Mouse (Mus musculus): Measurements from ENCODE around the gene Peak1. TPM values are rescaled to one million over a fixed set of nuclear protein-coding genes. Genes with fewer than 3 reads are reported as not detected.

The Peak1 gene
- polyA plus RNA-seq, 1 experiment from 2014 or later: 9.7 TPM

DNA sequence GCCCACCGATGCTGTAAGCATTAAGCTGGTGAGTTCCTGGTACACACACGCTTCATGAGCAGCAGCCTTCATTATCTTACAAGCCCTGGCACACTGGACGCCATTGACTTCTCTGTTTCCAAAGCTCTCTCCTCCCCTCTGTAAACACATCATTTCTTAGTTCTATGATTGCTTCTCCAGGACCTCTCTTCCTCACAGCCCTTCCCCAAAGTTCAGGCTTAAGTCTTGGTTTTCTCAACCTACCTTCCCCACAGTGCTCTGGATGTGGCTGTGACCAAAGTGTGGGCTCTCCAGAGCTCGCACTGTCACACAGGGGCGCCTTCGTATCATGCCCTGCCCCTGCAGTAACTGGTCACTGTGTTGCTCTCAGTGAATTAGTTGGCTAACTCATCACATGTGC is 252.5 kb downstream of the Peak1 start, which contains the start of gene Tspan3:
Tspan3 (minus strand) TSS at position 101 of the 400 bp plus-strand sequence.
- Histone ChIP-seq H3K27ac (peak within 1 kb of the TSS; percentile 67), H3K36me3 (no peaks in the 10 kb centered on the region), H3K9ac (no peak within 1 kb of the TSS), H3K9me3 (no peaks in the 10 kb centered on the region), H3K4me3 (no peak within 1 kb of the TSS), H3K27me3 (no peaks in the 10 kb centered on the region), H3K4me2 (replicated peaks) (peak within 1 kb of the TSS; percentile 5; the same call in 1 of the 2 replicates), H3K4me1 (peaks cover 37% of the 10 kb centered on the region)
- WGBS: 84% methylated on average over 6 of the region's 6 CpGs
- no peak for ATAC-seq (ENCODE audit: low FRiP score, low read depth)

DNA sequence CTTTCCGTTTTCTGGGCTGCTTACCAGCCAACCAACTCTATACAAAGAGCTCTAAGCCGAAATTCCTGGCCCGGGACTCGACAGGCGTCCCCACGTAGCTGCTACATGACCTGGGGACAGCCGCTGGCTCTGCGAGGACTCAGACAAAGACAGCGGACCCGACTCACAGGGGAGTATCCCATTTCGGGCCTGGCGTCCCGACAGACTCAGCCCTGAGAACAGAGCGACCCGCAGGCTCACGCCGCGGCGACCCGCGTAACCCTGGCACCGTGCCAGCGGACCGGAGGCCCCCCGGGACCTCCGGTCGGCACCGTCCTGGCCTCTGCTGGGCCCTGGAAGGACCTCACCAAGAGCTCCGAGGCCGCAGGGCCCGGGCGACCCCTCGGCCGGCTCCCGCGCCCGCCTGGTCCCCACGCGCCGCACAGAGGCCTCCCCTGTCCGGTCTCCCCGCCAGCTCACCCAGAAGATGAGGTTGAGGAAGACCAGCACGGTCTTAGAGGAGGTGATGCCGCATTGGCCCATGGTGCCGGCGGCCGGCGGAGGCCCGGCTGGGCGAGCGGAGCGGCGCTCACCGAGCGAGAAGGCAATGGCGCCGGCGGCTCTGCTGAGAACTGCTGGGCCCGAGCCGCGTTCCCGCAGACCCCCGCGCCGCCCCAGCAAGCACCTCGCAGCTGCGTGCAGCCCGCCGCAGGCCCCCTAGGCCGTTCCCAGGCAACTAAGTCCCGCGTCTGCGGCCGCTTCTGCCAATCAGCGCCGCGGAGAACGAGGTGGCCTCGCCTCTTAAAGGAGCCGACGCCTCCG is 257.3 kb downstream of the Peak1 start:
- Histone ChIP-seq H3K36me3 (no peaks in the 10 kb centered on the region), H3K4me1 (peaks cover 34% of the 10 kb centered on the region), H3K9me3 (no peaks in the 10 kb centered on the region), H3K4me2 (replicated peaks) (peak overlapping the region; percentile 74), H3K27ac (peak overlapping the region; percentile 97), H3K9ac (peak overlapping the region; percentile 99), H3K4me3 (peak overlapping the region; percentile 96), H3K27me3 (no peaks in the 10 kb centered on the region)
- under 1% methylated on average over 79 of the region's 82 CpGs for WGBS
- ATAC-seq (ENCODE audit: low FRiP score, low read depth): peak; percentile 95

DNA sequence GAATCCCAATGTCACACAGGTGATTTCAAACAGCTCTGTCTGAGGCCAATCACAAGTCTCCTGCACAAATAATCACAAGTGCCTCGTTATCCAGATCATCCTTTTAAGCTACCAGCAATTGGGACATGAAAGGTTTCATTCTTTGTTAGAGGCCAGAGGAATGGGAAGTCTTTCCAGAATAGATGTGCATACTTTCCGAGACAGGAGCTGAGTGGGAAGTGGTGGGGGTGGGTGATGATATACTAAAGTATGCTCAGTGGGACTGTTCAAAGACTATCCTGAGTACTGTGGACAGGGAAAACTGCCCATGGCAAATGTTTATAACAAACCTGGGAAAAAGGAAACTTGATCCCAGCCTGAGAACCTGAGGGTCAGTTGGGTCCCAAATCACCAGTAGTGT is 258.4 kb downstream of the Peak1 start:
- 3% methylated on average over 2 of the region's 2 CpGs for WGBS
- Histone ChIP-seq H3K27ac (no peak overlapping the region), H3K36me3 (no peaks in the 10 kb centered on the region), H3K27me3 (no peaks in the 10 kb centered on the region), H3K4me3 (peak overlapping the region; percentile 96), H3K9ac (peak overlapping the region; percentile 99), H3K4me2 (replicated peaks) (peak overlapping the region; percentile 74), H3K4me1 (peaks cover 28% of the 10 kb centered on the region), H3K9me3 (no peaks in the 10 kb centered on the region)
- ATAC-seq (ENCODE audit: low FRiP score, low read depth): no peak

DNA sequence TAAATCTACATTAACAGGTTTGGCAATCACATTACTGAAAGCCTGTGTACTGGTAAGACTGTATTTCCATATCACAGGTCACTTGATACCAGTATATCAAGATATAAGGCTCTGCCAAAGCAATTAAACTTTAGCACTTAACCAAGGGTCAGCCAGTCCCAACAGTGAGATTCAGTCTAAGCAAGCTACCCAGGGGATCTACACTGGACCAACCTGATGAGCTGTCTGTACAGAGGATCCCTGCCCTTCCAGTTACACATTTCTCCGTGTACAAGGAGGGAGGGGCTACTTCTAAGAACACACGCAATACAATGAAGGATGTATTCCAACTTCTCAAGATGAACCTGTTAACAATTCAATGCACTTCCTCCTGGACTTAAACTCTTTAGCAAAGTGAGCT is 259.8 kb downstream of the Peak1 start:
- Histone ChIP-seq H3K9me3 (no peaks in the 10 kb centered on the region), H3K36me3 (no peaks in the 10 kb centered on the region), H3K27ac (no peak overlapping the region), H3K27me3 (no peaks in the 10 kb centered on the region), H3K4me2 (replicated peaks) (peak overlapping the region; percentile 3; the same call in 1 of the 2 replicates), H3K9ac (no peak overlapping the region), H3K4me3 (no peak overlapping the region), H3K4me1 (peaks cover 31% of the 10 kb centered on the region)
- 65% methylated on average over 2 of the region's 2 CpGs for WGBS
- no peak for ATAC-seq (ENCODE audit: low FRiP score, low read depth)

DNA sequence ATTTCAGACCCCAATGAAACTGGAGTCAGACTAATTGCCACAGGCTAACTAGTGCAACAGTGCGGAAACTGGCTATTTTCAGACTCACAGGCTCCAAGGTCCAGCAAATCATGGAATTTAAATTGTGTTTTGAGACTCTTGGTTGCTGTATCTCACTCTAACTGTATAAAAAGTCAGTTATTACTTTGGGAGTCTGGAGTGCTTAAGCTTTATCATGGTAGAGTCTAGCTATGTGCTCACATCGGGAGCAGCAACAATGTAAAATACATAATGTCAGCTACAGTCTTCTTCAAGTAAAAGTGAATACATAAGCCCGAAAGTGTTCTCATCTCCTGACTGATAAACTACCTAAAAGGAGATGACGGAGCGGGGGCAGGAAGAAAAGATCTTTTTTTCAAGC is 263.3 kb downstream of the Peak1 start:
- peaks cover 36% of the 10 kb centered on the region for H3K4me1 ChIP-seq
- no peaks in the 10 kb centered on the region for H3K27me3 ChIP-seq
- no peak overlapping the region for H3K4me2 ChIP-seq (replicated peaks)
- no peak overlapping the region for H3K27ac ChIP-seq
- no peak overlapping the region for H3K9ac ChIP-seq
- peaks cover 6% of the 10 kb centered on the region; the same call in 1 of the 2 replicates for H3K36me3 ChIP-seq
- WGBS: 94% methylated on average over 5 of the region's 5 CpGs
- no peaks in the 10 kb centered on the region for H3K9me3 ChIP-seq
- no peak overlapping the region for H3K4me3 ChIP-seq
- ATAC-seq (ENCODE audit: low FRiP score, low read depth): no peak

DNA sequence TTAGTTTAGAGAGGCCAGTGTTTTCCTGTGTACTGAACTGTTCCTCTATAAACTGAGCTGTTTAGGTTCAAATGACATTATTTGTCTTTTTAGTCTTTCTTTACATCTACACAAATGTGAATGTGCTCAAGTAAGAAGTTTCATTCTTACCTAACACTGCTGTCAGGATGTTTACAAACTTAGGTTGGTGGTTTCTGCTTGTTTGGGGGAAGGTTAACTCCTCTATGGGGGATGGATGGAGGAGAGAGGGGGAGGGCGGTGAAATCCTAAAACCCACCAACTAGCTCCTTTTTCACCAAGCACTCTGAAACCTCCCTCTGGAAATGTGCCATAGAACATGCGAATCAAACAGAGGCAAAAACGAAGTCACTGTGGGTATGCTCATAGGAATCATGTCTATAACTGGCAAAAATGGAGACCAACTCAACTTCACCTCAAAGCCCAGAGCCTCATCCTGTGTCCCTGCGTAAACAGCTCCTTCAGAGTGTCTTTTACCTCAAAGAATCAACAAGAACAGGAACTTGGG is 265.3 kb downstream of the Peak1 start:
- no peak overlapping the region; the same call in 1 of the 2 replicates for H3K9ac ChIP-seq
- peaks cover 27% of the 10 kb centered on the region for H3K4me1 ChIP-seq
- H3K27me3 ChIP-seq: no peaks in the 10 kb centered on the region
- no peaks in the 10 kb centered on the region for H3K9me3 ChIP-seq
- ATAC-seq (ENCODE audit: low FRiP score, low read depth): no peak
- H3K36me3 ChIP-seq: peaks cover 8% of the 10 kb centered on the region; the same call in 1 of the 2 replicates
- H3K4me3 ChIP-seq: no peak overlapping the region
- 73% methylated on average over 4 of the region's 4 CpGs for WGBS
- H3K4me2 ChIP-seq (replicated peaks): no peak overlapping the region
- no peak overlapping the region for H3K27ac ChIP-seq

DNA sequence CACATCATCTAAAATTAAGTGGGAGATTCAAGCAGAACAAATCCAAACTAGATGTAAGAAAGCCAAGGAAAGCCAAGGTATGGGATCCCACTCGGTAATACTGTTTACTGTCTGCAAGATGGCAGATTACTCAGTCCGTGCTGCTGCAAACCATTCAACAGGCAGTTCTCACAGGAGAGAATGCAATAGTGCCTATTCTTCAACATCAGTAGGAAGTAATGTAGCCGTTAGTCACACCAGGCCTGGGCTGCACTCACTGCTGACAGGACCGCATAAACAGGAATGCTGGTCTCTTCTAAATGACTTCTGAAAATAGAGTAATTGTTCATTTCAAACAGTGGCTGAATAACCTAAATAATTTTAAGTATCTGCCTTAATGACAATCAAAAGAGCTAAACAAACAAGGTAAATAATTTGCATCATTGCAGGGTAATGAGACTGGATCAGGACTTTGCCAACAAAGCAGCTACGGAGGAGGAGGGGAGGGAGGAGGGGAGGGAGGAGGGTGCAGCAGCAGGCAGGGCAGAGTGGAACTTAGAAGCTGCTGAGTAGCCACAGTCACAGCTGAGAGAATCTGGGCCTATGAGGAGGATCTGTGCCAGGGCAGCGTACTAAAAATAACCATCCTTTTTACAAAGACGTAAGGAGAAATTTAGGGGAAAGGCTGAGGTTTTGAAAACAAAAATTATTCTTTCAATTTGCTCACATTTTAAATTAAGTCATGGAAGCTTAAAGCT is 266.0 kb downstream of the Peak1 start:
- H3K36me3 ChIP-seq: peaks cover 13% of the 10 kb centered on the region
- H3K4me3 ChIP-seq: no peak overlapping the region
- peaks cover 26% of the 10 kb centered on the region for H3K4me1 ChIP-seq
- no peak overlapping the region for H3K4me2 ChIP-seq (replicated peaks)
- H3K9me3 ChIP-seq: no peaks in the 10 kb centered on the region
- no peaks in the 10 kb centered on the region for H3K27me3 ChIP-seq
- no peak overlapping the region for H3K9ac ChIP-seq
- 57% methylated on average over 7 of the region's 7 CpGs for WGBS
- no peak overlapping the region; the same call in 1 of the 2 replicates for H3K27ac ChIP-seq
- no peak for ATAC-seq (ENCODE audit: low FRiP score, low read depth)

Small RNA genes within 50 kb of the gene (microRNA-seq; reads per million reads assigned to microRNA genes)
- not detected for gene Gm24270

Other genes starting within 250 kb of the Peak1 start
- gene Hmg20a, start 542 bp upstream of the Peak1 start, polyA plus RNA-seq (2015; fragmentation: Nextera tagmentation; extraction: Ambion mirVana): 73.1 and 73.4 TPM in 2 replicates